Mouse (Mus musculus): ENCODE results near the gene AC134908.4. TPM values are rescaled to one million over a fixed set of nuclear protein-coding genes. Genes with fewer than 3 reads are reported as not detected.

Gene AC134908.4
- polyA plus RNA-seq, 1 experiment from 2014 or later = not detected

DNA sequence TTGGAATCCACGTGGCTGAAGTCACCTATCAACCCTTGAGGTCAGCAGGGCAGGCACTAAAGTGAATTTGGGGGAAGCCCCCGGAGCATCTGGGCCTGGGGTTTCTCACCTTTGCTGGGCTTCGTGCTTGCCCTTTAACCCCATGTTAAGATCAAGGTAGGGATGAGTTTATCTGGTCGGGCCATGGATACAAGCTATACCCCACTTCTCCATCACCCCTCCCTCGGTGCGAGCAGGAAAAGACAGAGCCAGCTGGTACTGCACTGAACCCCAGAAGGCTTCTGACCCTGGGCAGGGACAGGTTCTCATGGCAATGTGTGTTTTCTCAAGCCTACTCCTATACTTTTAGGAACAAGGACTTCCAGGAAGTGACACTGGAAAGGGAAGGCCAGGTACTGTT lies 14.1 kb downstream of the AC134908.4 start:
- 97% methylated on average over 6 of the region's 6 CpGs for WGBS
- peaks cover 24% of the 10 kb centered on the region for H3K4me1 ChIP-seq

GRCm38 (mm10) chr17:25777948-25778347 lies 17.5 kb downstream of the AC134908.4 start:
- Histone ChIP-seq H3K27ac (replicated peaks) (no peak overlapping the region), H3K4me3 (no peak overlapping the region), H3K9ac (replicated peaks) (no peak overlapping the region), H3K4me2 (replicated peaks) (no peak overlapping the region), H3K4me1 (peaks cover 11% of the 10 kb centered on the region), H3K36me3 (peaks cover 44% of the 10 kb centered on the region), H3K9me3 (no peaks in the 10 kb centered on the region), H3K27me3 (no peaks in the 10 kb centered on the region)
- 95% methylated on average over 5 of the region's 5 CpGs for WGBS
- ATAC-seq (ENCODE audit: low FRiP score, low read depth) = no peak

More for the DNA sequence above, 14.1 kb downstream of the AC134908.4 start:
- Histone ChIP-seq H3K4me2 (replicated peaks) (no peak overlapping the region), H3K27ac (replicated peaks) (no peak overlapping the region), H3K9me3 (no peaks in the 10 kb centered on the region), H3K36me3 (peaks cover 55% of the 10 kb centered on the region), H3K27me3 (no peaks in the 10 kb centered on the region), H3K4me3 (no peak overlapping the region), H3K9ac (replicated peaks) (no peak overlapping the region)
- ATAC-seq (ENCODE audit: low FRiP score, low read depth) = no peak

DNA sequence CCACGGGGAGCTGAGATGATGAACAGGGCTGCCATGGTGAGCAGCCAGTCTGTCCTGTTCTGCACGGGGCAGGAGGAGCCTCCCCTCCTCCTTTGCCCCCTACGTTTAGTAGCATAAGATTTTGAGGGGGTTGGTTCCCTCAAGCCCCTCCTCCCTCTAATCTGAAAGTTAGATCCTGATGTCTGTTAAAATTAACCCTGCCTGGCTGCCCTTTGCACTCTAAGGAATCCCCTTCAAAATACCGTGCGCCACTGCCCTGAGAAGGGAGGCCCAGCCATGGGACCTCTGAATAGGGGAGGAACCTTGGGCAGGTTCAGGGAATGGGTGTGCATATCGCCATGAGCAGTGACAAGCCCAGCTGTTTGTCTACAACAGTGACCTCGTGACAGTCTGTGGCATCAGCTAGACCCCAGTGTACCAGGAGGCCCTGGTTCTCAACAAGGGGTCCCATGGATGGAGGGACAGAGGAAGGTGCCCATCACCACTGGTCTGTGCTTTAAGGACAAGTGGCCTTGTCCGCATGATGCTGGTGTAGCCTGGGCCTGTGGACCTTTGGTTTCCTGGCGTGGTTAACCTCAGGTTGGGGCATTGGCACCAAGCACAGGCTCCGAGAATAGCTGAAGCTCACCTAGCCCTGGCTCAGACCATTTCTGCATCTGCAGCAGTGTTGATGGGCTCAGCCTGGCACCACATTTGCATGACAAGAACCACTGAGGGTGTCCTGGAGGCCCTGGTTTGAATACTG lies 20.0 kb downstream of the AC134908.4 start:
- Histone ChIP-seq H3K27me3 (peaks cover 5% of the 10 kb centered on the region; the same call in 1 of the 2 replicates), H3K4me3 (no peak overlapping the region)
- 80% methylated on average over 10 of the region's 10 CpGs for WGBS

DNA sequence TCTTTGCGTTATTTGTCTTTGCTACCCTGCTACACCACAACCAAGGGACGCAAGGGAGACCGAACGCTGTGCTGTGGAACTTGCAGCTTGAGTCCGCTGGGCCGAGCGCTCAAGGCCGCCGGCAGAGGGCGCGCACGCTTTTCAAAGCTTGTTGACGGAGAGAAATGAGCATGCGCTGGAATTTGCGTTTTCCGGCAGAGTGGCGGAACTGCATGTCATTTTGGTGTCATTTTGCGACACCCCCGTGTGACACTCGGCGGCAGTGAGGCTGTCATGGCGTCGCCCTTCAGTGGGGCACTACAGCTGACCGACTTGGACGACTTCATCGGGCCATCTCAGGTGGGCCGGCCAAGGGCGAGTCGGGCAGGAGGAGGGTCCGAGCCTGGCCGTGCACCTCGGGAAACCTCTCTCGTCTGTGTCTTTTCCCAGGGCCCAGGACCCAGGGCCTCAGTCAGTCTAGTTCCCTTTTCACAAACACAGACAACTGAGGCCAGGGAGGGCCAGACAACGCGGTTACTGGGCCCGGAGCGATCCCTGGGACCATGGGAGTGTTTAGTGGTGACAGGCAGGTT lies 21.8 kb downstream of the AC134908.4 start, which contains the start of gene Narfl:
TSS of gene Narfl (plus strand) at position 228 of the 572 bp plus-strand sequence.
- ATAC-seq (ENCODE audit: low FRiP score, low read depth) = peak; percentile 89
- WGBS = under 1% methylated on average over 37 of the region's 37 CpGs
- H3K27ac ChIP-seq (replicated peaks) = no peak within 1 kb of the TSS

More for the DNA sequence above, 20.0 kb downstream of the AC134908.4 start:
- H3K4me2 ChIP-seq (replicated peaks) = no peak overlapping the region
- no peak overlapping the region for H3K27ac ChIP-seq (replicated peaks)
- H3K9me3 ChIP-seq = no peaks in the 10 kb centered on the region
- H3K9ac ChIP-seq (replicated peaks) = no peak overlapping the region
- no peak for ATAC-seq (ENCODE audit: low FRiP score, low read depth)
- peaks cover 19% of the 10 kb centered on the region for H3K36me3 ChIP-seq
- H3K4me1 ChIP-seq = peaks cover 10% of the 10 kb centered on the region

DNA sequence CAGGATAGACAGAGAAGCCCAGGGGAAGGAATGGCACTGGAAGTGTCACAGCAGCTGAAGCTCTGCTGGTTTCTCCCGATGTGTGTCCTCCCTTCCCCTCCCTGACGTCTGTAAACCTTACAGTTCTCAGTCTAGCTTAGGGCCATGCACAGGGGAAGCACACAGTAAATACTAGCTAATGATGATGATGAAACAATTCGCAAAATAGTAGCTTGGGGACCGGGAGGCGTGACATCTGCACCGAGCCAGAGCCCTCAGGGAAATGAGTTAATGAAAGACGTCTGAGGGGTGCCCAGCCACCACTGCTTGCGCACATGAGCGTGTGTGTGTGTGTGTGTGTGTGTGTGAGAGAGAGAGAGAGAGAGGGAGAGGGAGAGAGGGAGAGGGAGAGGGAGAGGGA lies 26.1 kb downstream of the AC134908.4 start:
- no peak for ATAC-seq (ENCODE audit: low FRiP score, low read depth)
- peaks cover 47% of the 10 kb centered on the region for H3K27me3 ChIP-seq
- H3K4me2 ChIP-seq (replicated peaks) = no peak overlapping the region
- H3K27ac ChIP-seq (replicated peaks) = no peak overlapping the region
- H3K4me1 ChIP-seq = peaks cover 11% of the 10 kb centered on the region
- no peak overlapping the region for H3K9ac ChIP-seq (replicated peaks)
- H3K36me3 ChIP-seq = no peaks in the 10 kb centered on the region
- no peak overlapping the region for H3K4me3 ChIP-seq
- no peaks in the 10 kb centered on the region for H3K9me3 ChIP-seq
- 73% methylated on average over 9 of the region's 9 CpGs for WGBS

More for the DNA sequence above, 21.8 kb downstream of the AC134908.4 start, which contains the start of gene Narfl:
- H3K9ac ChIP-seq (replicated peaks) = peak within 1 kb of the TSS; percentile 81
- H3K4me3 ChIP-seq = peak within 1 kb of the TSS; percentile 71
- H3K36me3 ChIP-seq = 0 out of 2 replicates have a peak, but pooled peaks cover 10% of the 10 kb centered on the region
- no peaks in the 10 kb centered on the region for H3K9me3 ChIP-seq
- H3K4me1 ChIP-seq = peaks cover 10% of the 10 kb centered on the region
- peak within 1 kb of the TSS; percentile 84 for H3K4me2 ChIP-seq (replicated peaks)
- peaks cover 19% of the 10 kb centered on the region for H3K27me3 ChIP-seq

- no peak overlapping the region for H3K27ac ChIP-seq (replicated peaks)
- H3K27me3 ChIP-seq = peaks cover 47% of the 10 kb centered on the region
- H3K36me3 ChIP-seq = no peaks in the 10 kb centered on the region
- WGBS = 54% methylated on average over 5 of the region's 5 CpGs
- no peak overlapping the region for H3K9ac ChIP-seq (replicated peaks)
- H3K4me1 ChIP-seq = peaks cover 6% of the 10 kb centered on the region; the same call in 1 of the 2 replicates
- H3K9me3 ChIP-seq = no peaks in the 10 kb centered on the region
- ATAC-seq (ENCODE audit: low FRiP score, low read depth) = peak; percentile 44; the same call in 1 of the 2 replicates
- no peak overlapping the region for H3K4me3 ChIP-seq
- H3K4me2 ChIP-seq (replicated peaks) = no peak overlapping the region
Observed at GRCm38 (mm10) chr17:25765886-25766285, 29.6 kb downstream of the AC134908.4 start.

DNA sequence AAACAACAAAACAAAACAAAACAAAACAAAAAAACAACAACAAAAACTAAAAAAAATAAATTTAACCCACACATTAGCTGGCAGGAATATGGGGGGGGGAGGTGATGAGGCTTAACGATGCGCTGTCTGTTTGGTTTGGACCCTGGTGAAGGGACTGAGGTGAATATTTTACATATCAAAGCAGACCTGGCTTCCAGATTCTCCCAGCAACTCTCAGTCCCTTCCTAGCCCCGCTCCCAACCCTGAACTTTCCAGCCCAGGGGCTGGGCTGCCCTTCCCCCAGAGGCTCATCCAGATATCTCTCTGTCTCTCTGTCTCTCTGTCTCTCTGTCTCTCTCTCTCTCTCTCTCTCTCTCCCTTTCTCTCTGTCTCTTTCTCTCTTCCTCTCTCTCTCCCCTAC lies 32.9 kb downstream of the AC134908.4 start:
- Histone ChIP-seq H3K27ac (replicated peaks) (no peak overlapping the region), H3K27me3 (peaks cover 50% of the 10 kb centered on the region), H3K9ac (replicated peaks) (no peak overlapping the region), H3K36me3 (no peaks in the 10 kb centered on the region), H3K4me3 (no peak overlapping the region), H3K4me2 (replicated peaks) (no peak overlapping the region), H3K9me3 (no peaks in the 10 kb centered on the region), H3K4me1 (peaks cover 6% of the 10 kb centered on the region; the same call in 1 of the 2 replicates)
- no peak for ATAC-seq (ENCODE audit: low FRiP score, low read depth)
- WGBS = 30% methylated on average over 3 of the region's 3 CpGs

DNA sequence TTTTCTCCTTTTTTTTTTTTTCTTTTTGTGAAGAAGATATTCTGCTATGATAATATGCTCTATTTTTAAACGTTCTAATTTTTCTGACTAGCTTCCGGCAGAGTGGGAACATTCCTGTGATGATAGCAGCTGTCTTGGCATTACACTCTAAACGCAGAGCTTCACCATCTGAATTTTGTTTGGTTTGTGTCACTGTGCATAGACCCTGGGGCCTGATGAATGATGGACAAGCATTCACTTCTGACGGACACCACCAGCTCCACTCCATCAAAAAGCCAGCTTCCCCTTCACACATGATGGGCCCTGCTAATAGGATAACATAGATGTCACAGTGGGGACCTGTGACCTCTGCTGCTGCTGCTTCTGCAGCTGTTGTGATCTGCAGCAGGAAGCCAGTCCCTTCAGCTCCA lies 33.9 kb downstream of the AC134908.4 start:
- Histone ChIP-seq H3K9ac (replicated peaks) (no peak overlapping the region), H3K4me3 (no peak overlapping the region), H3K9me3 (no peaks in the 10 kb centered on the region), H3K4me2 (replicated peaks) (no peak overlapping the region), H3K36me3 (no peaks in the 10 kb centered on the region), H3K27me3 (peaks cover 49% of the 10 kb centered on the region), H3K4me1 (peaks cover 6% of the 10 kb centered on the region; the same call in 1 of the 2 replicates), H3K27ac (replicated peaks) (no peak overlapping the region)
- no peak for ATAC-seq (ENCODE audit: low FRiP score, low read depth)
- WGBS = 37% methylated on average over 4 of the region's 4 CpGs

DNA sequence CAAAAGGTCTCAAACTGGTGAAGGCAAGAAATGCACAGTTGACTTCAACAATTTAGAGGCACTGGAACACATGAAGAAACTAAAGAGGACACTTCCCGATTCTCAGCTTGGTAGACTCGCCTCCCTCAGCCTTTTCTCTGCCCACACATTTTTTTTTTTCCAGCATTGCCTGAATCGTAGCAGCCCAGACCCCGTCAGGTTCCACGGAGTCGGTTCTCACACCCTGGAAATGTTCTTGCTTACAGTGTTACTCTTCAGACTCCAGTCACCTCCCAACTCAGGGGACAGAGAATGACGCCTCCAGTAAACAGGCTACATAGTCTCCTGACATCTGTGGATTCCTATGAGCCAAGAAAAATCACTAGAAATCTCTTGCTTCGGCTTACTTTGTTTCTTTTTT lies 35.3 kb downstream of the AC134908.4 start:
- 82% methylated on average over 8 of the region's 8 CpGs for WGBS
- ATAC-seq (ENCODE audit: low FRiP score, low read depth) = no peak

DNA sequence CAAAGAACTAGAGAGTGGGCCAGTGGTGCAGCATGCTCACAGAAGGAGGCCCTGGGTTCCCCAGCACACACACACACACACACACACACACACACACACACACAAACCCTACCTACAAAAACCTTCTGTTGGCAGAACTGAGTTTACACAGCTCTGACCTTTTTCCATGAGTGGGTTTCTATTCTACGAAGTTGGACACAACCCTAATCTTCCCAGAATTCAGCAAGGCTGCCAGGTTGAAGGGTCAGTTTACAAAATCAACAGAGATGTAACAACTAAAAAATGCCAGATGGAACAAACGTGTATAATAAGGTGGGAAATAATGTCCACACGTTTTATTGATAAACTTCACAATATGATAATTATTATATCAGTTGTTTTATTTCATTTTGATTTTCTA lies 37.8 kb downstream of the AC134908.4 start:
- Histone ChIP-seq H3K36me3 (no peaks in the 10 kb centered on the region), H3K27me3 (peaks cover 39% of the 10 kb centered on the region), H3K4me2 (replicated peaks) (no peak overlapping the region), H3K4me3 (no peak overlapping the region), H3K9ac (replicated peaks) (no peak overlapping the region), H3K27ac (replicated peaks) (no peak overlapping the region), H3K9me3 (no peaks in the 10 kb centered on the region), H3K4me1 (no peaks in the 10 kb centered on the region)
- ATAC-seq (ENCODE audit: low FRiP score, low read depth) = no peak
- WGBS = 83% methylated on average over 3 of the region's 3 CpGs

More for the DNA sequence above, 35.3 kb downstream of the AC134908.4 start:
- Histone ChIP-seq H3K4me2 (replicated peaks) (no peak overlapping the region), H3K4me1 (no peaks in the 10 kb centered on the region), H3K9ac (replicated peaks) (no peak overlapping the region), H3K36me3 (no peaks in the 10 kb centered on the region), H3K27me3 (peaks cover 43% of the 10 kb centered on the region), H3K27ac (replicated peaks) (no peak overlapping the region), H3K4me3 (no peak overlapping the region), H3K9me3 (no peaks in the 10 kb centered on the region)

DNA sequence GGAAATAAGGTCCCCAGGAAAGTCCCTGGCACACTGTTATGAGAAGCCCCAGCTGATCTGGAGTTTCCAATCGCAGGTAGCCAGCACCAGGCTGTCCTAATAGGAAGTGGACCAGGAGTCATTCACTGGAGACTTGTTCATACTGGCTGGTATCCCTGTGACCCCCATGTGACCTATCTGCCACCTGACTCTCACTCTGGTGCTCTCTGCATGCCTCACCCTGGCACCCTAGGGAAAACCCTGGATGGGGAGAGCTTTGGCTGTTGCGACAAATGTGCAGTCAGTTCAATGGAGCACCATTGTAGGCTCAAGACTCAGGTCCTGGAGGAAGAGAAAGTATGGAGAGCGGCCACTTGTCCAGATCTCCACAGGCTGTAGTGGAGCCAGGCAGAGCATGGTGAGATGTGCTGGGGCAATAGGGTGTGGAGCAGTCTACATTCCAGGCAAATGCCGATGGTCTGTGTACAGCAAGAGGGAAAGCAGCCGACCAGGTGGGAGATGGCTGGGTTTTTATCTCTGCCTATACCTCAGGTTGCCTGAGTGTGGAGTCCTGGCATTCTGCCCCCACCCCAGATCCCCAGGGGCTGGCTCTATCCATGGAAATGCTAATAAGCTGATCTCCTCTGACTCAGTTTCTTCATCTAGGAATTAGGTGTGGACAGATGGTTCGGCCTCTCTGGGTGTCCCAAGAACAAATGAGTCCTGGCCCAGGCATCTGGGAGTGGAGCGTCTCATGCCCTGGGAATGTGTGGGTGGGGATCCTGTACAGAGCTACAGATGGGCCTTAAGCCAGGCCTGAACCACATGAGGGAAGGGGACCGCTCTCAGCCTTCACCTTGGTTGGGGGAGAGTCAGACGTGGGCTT lies 38.8 kb downstream of the AC134908.4 start:
- no peaks in the 10 kb centered on the region for H3K9me3 ChIP-seq
- no peak overlapping the region for H3K4me2 ChIP-seq (replicated peaks)
- H3K9ac ChIP-seq (replicated peaks) = no peak overlapping the region
- H3K4me3 ChIP-seq = no peak overlapping the region
- H3K4me1 ChIP-seq = no peaks in the 10 kb centered on the region; the same call in 1 of the 2 replicates
- no peak overlapping the region for H3K27ac ChIP-seq (replicated peaks)
- peaks cover 39% of the 10 kb centered on the region for H3K27me3 ChIP-seq
- no peaks in the 10 kb centered on the region for H3K36me3 ChIP-seq
- no peak for ATAC-seq (ENCODE audit: low FRiP score, low read depth)
- WGBS = 83% methylated on average over 9 of the region's 9 CpGs
